Mouse (Mus musculus) left cerebral cortex, adult 11 months (tissue): Measurements from ENCODE around the gene Fcgr1.
"Not testable (repeated sequence)": the region's sequence is repeated elsewhere in the genome, so short reads cannot be mapped to it uniquely, and the experiment has no call there.

Experiments used
- DNase-seq: peaks from one replicate; pipeline ENCODE4 v3.0.0; 2022; ENCODE audit warnings: low spot score

Gene Fcgr1

DNA sequence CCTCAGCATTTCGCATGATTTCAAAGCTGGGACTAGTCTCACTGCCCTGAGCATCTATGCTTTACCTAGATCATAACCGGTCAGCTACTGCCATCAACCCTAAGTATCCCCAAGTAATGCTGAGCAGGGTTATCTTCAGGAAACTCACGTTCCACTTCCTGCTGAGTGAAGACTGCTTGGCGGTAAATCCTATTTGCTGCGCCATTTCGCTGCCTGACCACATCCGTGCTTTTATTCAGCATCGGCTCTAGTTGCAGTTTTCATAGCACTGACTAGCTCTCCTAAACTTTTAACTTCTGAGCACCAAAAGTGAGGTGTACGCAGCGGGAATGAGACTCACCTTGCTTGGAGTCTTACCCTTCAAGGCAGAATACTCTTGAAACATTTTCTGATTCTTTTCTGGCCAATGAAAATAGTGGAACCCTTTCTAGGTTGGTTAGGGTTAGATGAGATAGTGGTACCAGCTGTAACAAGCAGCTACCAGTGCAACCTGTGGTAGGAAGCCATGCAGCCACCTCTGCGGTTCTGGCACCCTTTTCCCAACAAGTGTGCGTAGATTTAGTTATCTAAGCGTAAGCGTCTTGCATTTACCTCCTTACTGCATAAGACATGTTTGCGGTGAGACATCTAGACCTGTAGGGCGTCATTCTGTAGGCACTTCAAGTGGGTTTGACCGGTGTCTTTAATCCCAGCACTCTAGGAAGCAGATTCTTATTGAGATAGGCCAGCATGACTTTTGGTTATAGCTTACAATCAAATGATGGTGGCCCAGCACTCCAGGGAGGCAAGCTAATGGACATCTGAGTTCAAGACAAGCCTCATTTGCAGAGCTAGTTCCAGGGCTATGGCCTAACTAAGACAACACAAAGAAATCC lies 19.9 kb downstream of the Fcgr1 start:
- no peak for DNase-seq

DNA sequence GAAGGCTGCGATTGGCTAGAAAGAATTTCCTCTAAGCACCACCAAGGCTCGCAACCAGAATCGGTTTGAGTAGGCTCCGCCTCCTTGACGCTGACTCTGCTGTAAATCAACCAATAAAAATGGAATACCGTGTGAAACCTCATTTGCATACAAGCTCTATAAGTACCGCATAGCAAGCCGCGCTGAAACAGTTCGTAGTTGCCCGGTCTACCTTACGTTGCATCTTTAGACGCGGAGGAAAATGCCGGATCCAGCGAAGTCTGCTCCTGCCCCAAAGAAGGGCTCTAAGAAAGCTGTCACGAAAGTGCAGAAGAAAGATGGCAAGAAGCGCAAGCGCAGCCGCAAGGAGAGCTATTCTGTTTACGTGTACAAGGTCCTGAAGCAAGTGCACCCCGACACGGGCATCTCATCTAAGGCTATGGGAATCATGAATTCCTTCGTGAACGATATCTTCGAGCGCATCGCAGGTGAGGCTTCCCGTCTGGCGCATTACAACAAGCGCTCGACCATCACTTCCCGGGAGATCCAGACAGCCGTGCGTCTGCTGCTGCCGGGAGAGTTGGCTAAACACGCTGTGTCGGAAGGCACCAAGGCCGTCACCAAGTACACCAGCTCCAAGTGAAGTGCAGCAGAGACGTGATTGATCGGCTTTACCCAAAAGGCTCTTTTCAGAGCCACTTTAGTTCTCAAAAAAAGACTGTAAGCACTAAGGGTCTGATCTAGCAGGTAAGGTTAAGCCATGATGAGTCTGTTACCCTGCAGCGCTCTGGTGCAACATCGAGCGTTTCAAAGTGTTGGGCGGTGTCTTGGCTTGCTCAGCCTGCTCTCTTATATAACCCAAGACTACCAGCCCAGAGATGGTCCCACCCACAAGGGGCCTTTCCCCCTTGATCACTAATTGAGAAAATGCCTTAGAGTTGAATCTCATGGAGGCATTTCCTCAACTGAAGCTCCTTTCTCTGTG lies 24.0 kb downstream of the Fcgr1 start, which contains the start of gene Hist2h2bb:
Gene Hist2h2bb (plus strand): TSS at position 242 of the 964 bp plus-strand sequence.
- peak; percentile 95 for DNase-seq

DNA sequence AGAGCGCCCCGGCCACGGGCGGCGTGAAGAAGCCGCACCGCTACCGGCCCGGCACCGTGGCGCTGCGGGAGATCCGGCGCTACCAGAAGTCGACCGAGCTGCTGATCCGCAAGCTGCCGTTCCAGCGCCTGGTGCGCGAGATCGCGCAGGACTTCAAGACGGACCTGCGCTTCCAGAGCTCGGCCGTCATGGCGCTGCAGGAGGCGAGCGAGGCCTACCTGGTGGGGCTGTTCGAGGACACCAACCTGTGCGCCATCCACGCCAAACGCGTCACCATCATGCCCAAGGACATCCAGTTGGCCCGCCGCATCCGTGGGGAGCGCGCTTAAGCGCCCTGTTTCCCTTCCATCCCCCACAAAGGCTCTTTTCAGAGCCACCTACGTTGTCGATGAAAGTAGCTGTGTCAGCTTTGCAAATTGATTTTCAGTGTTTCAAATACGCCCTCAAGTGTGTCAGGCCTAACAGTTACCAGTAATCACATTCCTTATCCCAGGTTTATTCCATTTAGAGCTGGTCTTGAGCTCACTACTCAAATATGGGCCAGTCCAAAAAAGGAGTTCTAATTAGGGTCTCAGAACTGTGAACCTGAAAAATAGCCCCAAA lies 24.9 kb downstream of the Fcgr1 start:
- not testable (repeated sequence) for DNase-seq

DNA sequence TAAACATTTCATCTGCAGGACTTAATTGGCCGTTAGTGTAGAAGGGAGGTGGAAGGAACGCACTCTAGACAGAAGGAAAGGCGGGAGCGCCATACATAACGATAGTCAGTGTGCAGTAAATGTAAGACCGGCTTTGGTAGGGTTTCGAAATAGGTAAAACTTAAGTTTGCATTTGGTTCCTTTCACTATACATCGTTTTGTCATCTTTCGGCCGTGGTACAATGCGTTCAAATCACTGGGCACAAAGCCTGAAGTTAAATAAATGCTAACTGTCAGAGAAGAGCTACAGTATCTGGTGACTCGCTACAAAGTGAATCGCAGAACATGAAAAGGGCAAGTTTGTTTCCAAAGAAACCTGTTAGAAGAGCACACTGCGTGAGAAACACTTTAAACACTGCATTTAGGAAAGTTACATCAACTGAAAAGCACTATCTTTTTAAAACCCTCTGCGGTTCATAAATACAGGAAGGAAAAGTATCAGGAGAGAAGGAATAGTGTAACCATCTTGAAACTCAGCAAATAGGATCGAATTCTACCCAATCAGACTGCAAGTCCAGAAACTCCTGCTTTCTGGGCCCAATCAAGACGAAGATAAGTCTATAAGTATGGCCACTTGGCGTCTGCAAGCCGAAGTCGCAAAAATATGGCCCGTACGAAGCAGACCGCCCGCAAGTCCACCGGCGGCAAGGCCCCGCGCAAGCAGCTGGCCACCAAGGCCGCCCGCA lies 25.6 kb downstream of the Fcgr1 start, which contains the start of gene Hist2h3b:
Gene Hist2h3b (plus strand): TSS at position 604 of the 725 bp plus-strand sequence.
- DNase-seq: peak; percentile 80

DNA sequence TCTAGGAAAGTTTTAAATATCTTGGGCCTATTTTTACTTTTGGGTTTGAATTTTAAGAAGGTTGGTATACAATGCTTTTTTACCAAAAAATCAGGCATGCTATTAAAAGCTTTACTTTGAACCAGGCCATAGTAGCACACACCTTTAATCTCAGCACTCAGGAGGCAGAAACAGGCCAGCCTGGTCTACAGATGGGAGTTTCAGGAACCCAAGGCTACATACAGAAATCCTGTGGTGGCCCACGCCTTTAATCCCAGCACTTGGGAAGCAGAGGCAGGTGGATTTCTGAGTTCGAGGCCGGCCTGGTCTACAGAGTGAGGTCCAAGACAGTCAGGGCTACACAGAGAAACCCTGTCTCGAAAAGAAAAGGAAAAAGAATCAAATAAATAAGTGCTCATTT lies 26.2 kb downstream of the Fcgr1 start:
- DNase-seq: no peak

DNA sequence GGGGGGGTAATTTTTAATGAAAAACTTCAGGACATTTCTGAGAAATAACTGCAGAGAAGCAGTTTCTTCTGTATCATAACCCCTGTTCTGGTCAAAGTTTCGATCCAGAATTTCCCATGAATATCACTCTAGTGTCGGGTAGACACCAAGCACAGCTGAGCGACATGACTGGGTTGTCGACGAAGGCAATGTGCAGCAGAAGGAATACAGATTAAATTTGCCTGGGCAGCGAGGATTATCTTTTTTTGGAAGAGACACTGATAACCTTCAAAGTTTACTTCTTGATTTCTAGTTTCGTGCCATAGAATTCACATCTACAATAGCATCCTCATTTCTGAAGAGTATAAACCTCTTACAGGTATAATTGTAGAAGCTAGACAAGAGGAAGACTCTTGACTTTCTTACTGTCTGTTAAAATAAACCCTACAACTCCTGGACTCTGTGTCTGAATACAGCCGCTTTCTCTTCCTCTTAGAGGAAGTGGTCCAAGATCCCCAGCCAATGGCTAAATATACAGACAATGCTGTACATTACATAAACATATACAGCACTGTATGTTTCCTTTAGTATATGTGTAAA lies 27.5 kb downstream of the Fcgr1 start:
- DNase-seq: no peak

DNA sequence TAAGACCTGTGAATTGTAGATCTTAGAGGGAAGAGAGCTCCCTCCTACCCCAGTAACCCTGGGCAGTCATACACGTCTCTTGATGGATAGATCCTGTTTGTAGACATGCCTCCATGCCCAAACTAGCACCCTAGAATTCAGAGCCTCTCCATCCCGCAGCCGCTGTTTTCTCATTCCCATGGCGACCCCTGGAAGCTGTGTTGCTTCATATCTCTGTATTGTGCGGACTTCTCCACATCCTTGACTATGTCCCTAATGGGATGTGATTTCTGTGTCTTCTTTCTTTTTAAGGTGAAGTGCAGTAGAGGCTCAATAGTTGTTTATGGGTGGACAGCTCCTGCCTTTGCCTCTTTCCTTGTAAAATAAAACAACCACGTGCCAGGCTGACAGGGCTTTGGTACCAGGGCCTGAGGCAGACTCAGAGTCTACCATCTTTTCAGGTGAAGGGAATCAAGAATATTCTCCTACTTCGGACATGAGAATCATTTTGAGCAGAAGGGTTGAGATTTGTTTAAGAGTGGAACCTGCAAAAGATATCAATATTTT lies 29.3 kb downstream of the Fcgr1 start:
- DNase-seq: no peak

DNA sequence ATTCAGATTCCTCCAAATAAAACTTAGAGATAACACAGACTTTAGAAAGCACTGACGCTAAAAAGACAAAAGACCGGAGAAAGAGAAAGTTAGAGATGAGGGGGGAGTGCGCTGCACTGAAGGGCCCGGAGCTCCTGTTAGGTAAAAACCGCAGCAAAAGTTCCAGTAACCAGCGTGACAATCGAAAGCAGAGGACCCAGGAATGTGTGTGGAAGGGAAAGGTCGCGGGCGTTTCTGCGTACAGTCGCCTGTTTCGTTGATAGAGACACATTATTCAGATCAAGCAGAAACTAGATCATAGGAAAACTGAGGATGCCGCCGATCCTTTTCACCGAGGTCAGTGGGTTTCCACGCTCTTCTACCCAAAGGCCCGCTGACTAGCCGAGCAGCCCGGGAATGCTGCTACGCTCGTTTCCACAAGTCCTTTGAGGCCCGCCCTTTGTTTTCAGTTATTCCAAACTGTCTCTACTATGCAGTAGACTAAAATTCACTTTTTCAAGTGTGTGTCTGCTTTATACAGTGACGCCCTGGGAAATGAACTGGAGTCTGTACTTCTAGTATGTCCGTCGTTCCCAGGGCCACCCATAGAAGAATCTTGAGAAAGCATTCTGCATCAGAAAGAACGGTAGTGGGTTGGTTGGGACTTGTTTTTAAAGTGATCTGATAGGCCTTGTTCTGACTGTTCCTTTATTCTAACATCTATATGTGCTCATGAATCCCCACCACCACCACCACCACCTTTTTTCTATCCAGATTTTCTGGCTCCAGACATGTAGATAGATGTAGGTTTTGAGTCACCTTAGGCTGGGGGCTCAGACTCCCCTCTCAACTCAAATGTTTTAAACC lies 30.0 kb downstream of the Fcgr1 start:
- DNase-seq: no peak

DNA sequence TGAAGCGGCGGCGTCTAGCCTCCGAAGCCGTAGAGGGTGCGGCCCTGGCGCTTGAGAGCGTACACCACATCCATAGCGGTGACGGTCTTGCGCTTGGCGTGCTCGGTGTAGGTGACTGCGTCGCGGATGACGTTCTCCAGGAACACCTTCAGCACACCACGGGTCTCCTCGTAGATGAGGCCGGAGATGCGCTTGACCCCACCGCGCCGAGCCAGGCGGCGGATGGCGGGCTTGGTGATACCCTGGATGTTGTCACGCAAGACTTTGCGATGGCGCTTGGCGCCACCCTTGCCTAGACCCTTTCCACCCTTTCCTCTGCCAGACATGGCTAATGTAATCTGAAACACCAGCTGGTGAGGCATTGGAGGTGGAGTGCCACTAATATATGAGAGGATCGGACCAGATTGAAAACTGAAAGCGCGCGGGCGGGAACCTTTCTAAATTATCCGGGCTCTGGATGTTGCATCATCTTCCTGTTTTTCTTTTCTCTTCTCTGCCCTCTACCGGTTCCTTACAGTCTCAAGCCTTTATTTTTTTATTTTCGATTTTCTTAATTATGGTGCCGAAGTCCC lies 30.7 kb downstream of the Fcgr1 start, which contains the start of gene Hist2h4:
Gene Hist2h4 (minus strand): TSS at position 333 of the 572 bp plus-strand sequence.
- DNase-seq: peak; percentile 98

DNA sequence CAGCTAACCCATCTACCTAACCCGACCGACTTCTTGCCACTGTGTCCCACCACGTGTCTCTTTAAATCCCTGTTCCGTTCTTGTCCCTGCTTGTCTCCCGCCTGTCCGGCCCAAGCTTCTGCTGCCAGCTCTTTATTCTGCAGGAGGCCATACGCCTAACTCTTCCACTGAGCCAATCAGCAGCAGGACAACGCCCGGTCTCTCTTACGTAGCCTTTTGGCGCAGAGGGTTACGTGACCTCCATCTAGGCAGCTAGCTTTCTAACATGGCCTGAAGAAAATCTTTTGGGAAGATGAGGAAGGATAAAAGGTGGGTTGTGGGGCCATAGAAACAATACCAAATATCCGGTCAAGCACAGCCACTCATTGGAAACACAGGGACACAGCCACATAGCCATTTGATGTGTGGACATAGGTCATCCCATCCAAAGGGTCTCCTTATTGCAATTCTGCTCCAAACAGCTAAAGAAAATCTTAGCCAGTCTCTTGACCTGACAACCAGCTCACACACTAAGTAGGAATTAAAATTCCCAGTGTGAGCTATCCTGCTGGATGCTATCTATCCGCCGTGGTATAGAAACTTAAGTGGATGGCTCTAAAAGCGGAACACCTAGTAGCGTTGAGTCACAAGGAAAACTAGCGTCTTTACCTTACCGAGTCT lies 31.4 kb downstream of the Fcgr1 start:
- peak; percentile 81 for DNase-seq

DNA sequence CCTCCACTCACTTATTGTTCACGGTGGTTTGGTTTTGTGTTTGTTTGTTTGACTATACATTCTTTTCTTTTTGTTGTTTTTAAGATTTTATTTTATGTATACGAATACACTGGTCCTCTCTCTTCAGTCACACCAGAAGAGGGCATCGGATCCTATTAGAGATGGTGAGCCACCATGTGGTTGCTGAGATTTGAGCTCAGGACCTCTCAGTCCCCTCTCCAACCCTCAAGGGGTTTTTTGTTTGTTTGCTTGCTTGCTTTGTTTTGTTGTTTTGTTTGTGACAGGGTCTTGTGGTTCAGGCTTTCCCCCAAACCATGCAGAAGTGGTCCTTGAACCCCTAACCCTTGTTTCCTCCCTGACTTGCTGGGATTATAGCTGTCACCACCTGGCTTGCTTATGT lies 32.1 kb downstream of the Fcgr1 start:
- DNase-seq: no peak

DNA sequence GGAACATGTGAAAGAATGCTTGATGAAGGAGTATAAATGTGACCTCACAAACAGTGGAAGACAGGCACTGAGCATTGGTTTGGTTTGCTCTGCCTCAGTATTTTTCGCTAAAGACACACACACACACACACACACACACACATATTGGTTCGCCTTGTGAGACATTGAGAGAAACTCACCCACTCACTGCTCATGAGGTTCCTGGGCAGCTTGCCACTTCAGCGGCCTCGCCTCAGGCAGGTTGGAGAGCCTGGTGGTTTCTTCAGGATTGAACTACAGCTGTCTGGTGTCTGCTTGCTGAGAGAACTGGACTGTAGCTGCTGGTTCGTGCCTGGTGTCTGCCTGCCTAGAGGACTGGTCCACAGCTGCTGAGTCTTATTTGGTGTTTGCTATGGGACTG lies 33.5 kb downstream of the Fcgr1 start:
- no peak for DNase-seq

DNA sequence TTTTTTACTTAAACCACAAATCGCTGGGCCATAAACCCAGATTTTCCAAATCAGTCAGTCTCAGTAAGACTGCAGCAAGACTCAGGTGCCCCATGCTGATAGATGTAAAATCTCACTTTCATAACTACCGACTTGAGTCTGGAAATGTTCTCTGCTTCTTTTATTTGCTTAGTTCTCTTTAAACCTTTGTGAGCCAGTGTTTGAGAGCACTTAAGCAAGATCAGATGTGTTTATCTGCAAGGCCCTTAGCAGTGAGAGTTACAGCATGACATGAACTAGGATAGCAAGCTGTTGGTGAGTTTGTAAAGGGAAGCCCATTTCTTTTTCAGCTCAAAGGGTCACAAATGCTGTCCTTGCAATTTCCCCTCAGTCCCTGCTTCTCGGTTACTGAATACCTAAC lies 36.6 kb downstream of the Fcgr1 start:
- no peak for DNase-seq

DNA sequence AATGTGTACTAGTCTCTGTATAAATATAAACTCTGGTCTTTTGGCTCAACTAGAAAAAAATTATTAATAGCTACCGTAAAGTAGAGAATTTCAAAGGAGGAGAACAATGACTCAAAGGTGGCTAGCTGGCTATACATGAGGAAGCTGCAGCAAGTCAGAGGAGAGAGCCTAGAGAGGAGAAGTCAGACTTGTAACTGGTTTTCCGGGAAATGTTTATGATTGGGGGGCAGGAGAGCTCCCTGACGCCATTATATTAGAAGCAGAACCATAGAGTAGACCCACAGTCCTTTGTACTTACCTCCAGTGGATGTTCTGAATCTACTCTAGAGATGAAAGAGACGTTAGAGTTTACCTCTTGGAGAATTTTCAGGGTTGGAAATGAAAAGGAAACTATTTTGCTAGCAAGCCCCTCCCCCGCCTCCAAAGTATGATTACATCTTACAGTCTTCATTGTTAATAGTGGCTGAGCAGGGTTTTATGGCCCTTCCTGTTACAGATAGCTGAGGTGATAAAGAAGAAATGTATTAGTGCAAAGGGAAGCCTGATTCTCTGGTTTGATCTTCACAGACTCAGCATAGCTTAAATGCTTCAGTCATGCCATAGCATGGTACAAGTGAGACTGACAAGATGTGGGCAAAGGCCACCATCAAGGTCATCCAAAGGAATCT lies 37.7 kb downstream of the Fcgr1 start:
- DNase-seq: no peak

DNA sequence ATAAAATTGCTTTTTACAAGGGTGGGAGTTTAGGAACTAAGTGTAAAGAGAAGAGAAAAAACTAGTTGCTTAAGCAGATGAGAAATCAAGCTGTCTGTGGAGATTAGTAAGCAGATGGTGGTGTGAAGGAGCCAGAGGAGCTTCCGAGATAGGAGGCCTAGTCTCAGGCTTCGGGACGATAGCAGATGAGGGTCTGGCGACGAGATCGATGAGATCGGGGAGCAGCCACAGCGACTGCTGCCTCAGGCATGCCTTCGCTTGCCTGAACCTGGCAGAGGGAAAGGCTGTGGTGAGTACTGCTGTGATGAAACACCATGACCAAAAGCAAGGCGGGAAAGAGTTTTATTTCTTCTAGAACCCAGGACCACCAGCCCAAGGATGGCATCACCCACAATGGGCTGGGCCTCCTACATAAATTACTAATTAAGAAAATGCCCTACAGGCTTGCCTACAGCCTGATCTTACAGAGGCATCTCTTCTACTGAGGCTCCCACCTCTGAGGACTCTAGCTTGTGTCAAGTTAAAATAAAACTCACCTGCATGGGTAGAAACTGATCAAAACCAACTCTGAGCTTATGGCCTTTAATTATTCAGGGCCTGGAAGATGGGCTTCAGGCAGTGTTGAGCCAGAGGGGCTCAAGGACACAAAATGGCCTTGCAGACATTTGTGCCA lies 39.0 kb downstream of the Fcgr1 start:
- DNase-seq: no peak

DNA sequence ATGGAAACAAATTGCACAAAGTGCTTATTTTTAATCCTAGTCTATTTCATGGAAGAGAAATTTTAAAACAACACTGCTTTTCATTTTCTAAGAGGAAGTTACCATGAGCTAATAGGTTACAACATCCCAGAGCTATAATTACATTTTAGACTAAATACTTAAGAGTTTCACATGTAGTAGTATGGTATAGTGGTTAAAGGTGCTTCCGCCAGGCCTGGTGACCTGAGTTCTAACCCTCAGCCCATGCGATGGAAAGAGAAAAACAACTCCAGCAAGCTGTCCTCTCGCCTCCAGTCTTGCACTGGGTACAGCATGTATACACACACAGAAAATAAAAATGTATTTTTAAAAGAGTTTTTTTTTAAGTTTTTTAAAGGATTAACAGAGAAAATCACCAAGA lies 42.0 kb downstream of the Fcgr1 start:
- no peak for DNase-seq

DNA sequence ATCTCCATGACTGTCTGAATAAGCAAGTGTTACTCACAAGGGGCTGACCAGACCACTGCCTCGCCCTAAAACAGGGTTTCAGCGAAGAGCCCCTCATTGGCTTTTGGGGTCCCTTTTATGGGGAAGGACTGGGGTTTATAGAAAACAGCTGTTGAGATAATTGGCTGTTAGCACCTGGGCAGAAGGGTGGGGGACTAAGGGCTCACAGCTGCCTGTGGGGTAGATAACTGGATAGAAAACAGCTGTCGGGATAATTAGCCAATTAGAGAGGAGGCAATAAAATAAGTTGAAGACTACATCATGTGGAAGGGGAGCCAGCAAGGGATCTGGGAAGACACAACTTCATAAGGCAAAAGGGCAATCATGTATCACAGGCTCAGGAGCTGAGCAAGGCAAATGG lies 42.9 kb downstream of the Fcgr1 start:
- no peak for DNase-seq

DNA sequence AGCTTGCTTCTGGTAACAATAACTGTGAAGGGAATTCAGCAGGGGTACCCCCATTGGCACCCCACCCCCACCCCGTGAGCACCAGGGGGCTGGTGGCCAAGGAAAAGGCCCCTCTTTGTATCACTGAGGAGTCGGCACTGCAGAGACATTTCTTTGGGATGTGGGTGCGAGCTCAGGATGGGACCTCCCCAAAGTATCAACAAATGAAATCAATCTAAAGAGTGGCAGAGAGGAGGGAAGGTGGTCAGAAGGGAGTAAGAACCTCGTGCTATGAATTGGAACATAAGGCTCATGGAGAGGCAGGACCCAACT lies 44.8 kb downstream of the Fcgr1 start:
- no peak for DNase-seq
